ENCODE assay signal across 9 mouse cellular contexts in the genomic region with DNA sequence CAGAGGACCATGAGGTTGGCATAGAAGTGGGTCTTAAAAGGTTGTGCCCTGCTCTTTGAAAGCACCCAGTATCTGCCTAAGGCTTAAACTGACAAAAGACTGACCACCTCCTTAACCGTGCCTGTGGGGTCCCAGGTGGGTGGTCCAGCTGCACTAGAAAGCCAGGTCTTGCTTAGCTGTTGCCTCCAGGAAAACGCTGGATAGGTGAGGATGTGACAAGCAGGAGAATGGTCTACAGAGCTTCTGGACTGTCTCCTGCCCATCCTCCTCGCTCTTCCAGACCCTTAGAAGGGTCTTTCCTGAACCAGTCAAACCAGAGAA. TPM values are rescaled to one million over a fixed set of nuclear protein-coding genes. Genes with fewer than 3 reads are reported as not detected.
DNase-seq lines count a peak whose midpoint lies in the region; ATAC-seq lines count a peak whose summit lies in the region.
"Had no signal": no experiment of that assay in that cellular context is flagged by ENCODE, and none has a peak within 500 bp of the region (broad histone marks: within the 10 kb centered on the region; RNA-seq: fewer than 3 reads in every experiment).

No protein-coding gene starts in this region.

- H3K27ac ChIP-seq in kidney, embryonic 15.5 days = peak overlapping the region; percentile 87
- no peak overlapping the region for H3K27ac ChIP-seq in embryonic facial prominence, embryonic 11.5 days (replicated peaks; ENCODE audit: low read depth, low read length)
- peak overlapping the region; percentile 58; the same call in 1 of the 2 replicates for H3K27ac ChIP-seq in intestine, embryonic 14.5 days (ENCODE audit: low read depth)

- peaks cover 14% of the 10 kb centered on the region for H3K36me3 ChIP-seq in kidney, embryonic 15.5 days
- no peaks in the 10 kb centered on the region; the same call in 1 of the 2 replicates for H3K36me3 ChIP-seq in embryonic facial prominence, embryonic 11.5 days (replicated peaks; ENCODE audit: control insufficient read depth, insufficient read depth, low read depth, low read length)
- peaks cover 10% of the 10 kb centered on the region; the same call in 1 of the 2 replicates for H3K36me3 ChIP-seq in intestine, embryonic 14.5 days (ENCODE audit: control insufficient read depth, insufficient read depth, low read length)

- H3K4me1 ChIP-seq in kidney, embryonic 15.5 days = peaks cover 51% of the 10 kb centered on the region
- H3K4me1 ChIP-seq in embryonic facial prominence, embryonic 11.5 days (ENCODE audit: control insufficient read depth, insufficient read depth, low read length) = no peaks in the 10 kb centered on the region; the same call in none of the 2 replicates
- peaks cover 29% of the 10 kb centered on the region for H3K4me1 ChIP-seq in intestine, embryonic 14.5 days (replicated peaks; ENCODE audit: control insufficient read depth, insufficient read depth, low read length)

- peak overlapping the region; percentile 70 for H3K9ac ChIP-seq in kidney, embryonic 15.5 days
- H3K9ac ChIP-seq in embryonic facial prominence, embryonic 11.5 days (replicated peaks; ENCODE audit: low read length) = peak overlapping the region; percentile 83
- peak overlapping the region; percentile 69 for H3K9ac ChIP-seq in intestine, embryonic 14.5 days (ENCODE audit: low read length)

- H3K4me2 ChIP-seq in kidney, embryonic 15.5 days = peak overlapping the region; percentile 76
- H3K4me2 ChIP-seq in embryonic facial prominence, embryonic 11.5 days (ENCODE audit: low read depth, low read length) = peak overlapping the region; percentile 87
- peak overlapping the region; percentile 69 for H3K4me2 ChIP-seq in intestine, embryonic 14.5 days (ENCODE audit: low read length)

- H3K27me3 ChIP-seq in kidney, embryonic 15.5 days = no peaks in the 10 kb centered on the region
- H3K27me3 ChIP-seq in embryonic facial prominence, embryonic 11.5 days (ENCODE audit: control insufficient read depth, insufficient read depth, low read length) = no peaks in the 10 kb centered on the region
- H3K27me3 ChIP-seq in intestine, embryonic 14.5 days (replicated peaks; ENCODE audit: control insufficient read depth, insufficient read depth, low read length) = no peaks in the 10 kb centered on the region

- H3K9me3 ChIP-seq in kidney, embryonic 15.5 days (replicated peaks) = no peaks in the 10 kb centered on the region
- no peaks in the 10 kb centered on the region for H3K9me3 ChIP-seq in embryonic facial prominence, embryonic 11.5 days (replicated peaks; ENCODE audit: control insufficient read depth, low read length)
- no peaks in the 10 kb centered on the region for H3K9me3 ChIP-seq in intestine, embryonic 14.5 days (ENCODE audit: control insufficient read depth, low read length)

- H3K4me3 ChIP-seq in kidney, embryonic 15.5 days (replicated peaks) = peak overlapping the region; percentile 68
- peak overlapping the region; percentile 63 for H3K4me3 ChIP-seq in embryonic facial prominence, embryonic 11.5 days (ENCODE audit: low read depth, low read length)
- H3K4me3 ChIP-seq in intestine, embryonic 14.5 days (ENCODE audit: low read depth, low read length) = peak overlapping the region; percentile 66

- no peak for DNase-seq in kidney, adult 8-10 months
- DNase-seq in embryonic facial prominence, embryonic 11.5 days (ENCODE audit: low spot score) = no peak
- DNase-seq in intestine, embryonic 14.5 days (ENCODE audit: low spot score) = no peak
- DNase-seq in neural tube, embryonic 10.5 days (ENCODE audit: extremely low spot score, low spot score) = peak; percentile 40
- no peak for DNase-seq in urinary bladder, adult 18-20 months (ENCODE audit: low spot score in 2 of 2)
- DNase-seq in MN1 (ENCODE audit: low spot score) = no peak
- DNase-seq in thymus, postnatal 14 days = no peak
- DNase-seq: gastrocnemius, postnatal 14 days had no signal

- no peak for ATAC-seq in kidney, embryonic 15.5 days (replicated peaks; ENCODE audit: low FRiP score)
- ATAC-seq in embryonic facial prominence, embryonic 11.5 days (replicated peaks; ENCODE audit: insufficient number of reproducible peaks, low FRiP score, low TSS enrichment, low read depth) = no peak
- no peak for ATAC-seq in intestine, embryonic 14.5 days (replicated peaks; ENCODE audit: low FRiP score, low TSS enrichment, low read depth)

- 22% methylated on average over 3 of the region's 3 CpGs for WGBS in kidney, embryonic 15.5 days
- WGBS in embryonic facial prominence, embryonic 11.5 days = 20% methylated on average over 3 of the region's 3 CpGs
- WGBS in intestine, embryonic 14.5 days = 18% methylated on average over 3 of the region's 3 CpGs

RNA-seq across cellular contexts. Expression of gene Spef1, which starts 0.5 kb away (rescaled TPM):
- 3.2 and 3.6 TPM in 2 replicates for polyA plus RNA-seq in kidney, embryonic 15.5 days (2015; fragmentation: Nextera tagmentation; extraction: Ambion mirVana)
- polyA plus RNA-seq in embryonic facial prominence, embryonic 11.5 days (2014; fragmentation: Nextera tagmentation; extraction: Ambion mirVana) = 3.4 and 4.1 TPM in 2 replicates
- polyA plus RNA-seq in intestine, embryonic 14.5 days (2014; fragmentation: Nextera tagmentation; extraction: Ambion mirVana) = 5.8 and 6.4 TPM in 2 replicates

RNA-seq across cellular contexts. Expression of gene Cdc25b, which starts 0.8 kb away (rescaled TPM):
- polyA plus RNA-seq in kidney, embryonic 15.5 days (2015; fragmentation: Nextera tagmentation; extraction: Ambion mirVana) = 62.1 and 71.5 TPM in 2 replicates
- 48.0 and 53.4 TPM in 2 replicates for polyA plus RNA-seq in embryonic facial prominence, embryonic 11.5 days (2014; fragmentation: Nextera tagmentation; extraction: Ambion mirVana)
- polyA plus RNA-seq in intestine, embryonic 14.5 days (2014; fragmentation: Nextera tagmentation; extraction: Ambion mirVana) = 51.8 and 61.0 TPM in 2 replicates

RNA-seq across cellular contexts. Expression of gene Cenpb, which starts 7.7 kb away (rescaled TPM):
- polyA plus RNA-seq in kidney, embryonic 15.5 days (2015; fragmentation: Nextera tagmentation; extraction: Ambion mirVana) = 10.6 and 10.8 TPM in 2 replicates
- polyA plus RNA-seq in embryonic facial prominence, embryonic 11.5 days (2014; fragmentation: Nextera tagmentation; extraction: Ambion mirVana) = 5.8 and 6.1 TPM in 2 replicates
- polyA plus RNA-seq in intestine, embryonic 14.5 days (2014; fragmentation: Nextera tagmentation; extraction: Ambion mirVana) = 8.8 and 9.5 TPM in 2 replicates

RNA-seq across cellular contexts. Expression of gene Ap5s1, which starts 19.3 kb away (rescaled TPM):
- 25.6 TPM in 2 replicates for polyA plus RNA-seq in kidney, embryonic 15.5 days (2015; fragmentation: Nextera tagmentation; extraction: Ambion mirVana)
- polyA plus RNA-seq in embryonic facial prominence, embryonic 11.5 days (2014; fragmentation: Nextera tagmentation; extraction: Ambion mirVana) = 22.6 and 23.8 TPM in 2 replicates
- polyA plus RNA-seq in intestine, embryonic 14.5 days (2014; fragmentation: Nextera tagmentation; extraction: Ambion mirVana) = 23.4 and 23.8 TPM in 2 replicates

RNA-seq across cellular contexts. Expression of gene 1700037H04Rik, which starts 27.7 kb away (rescaled TPM):
- 82.9 and 91.1 TPM in 2 replicates for polyA plus RNA-seq in kidney, embryonic 15.5 days (2015; fragmentation: Nextera tagmentation; extraction: Ambion mirVana)
- 81.2 and 88.3 TPM in 2 replicates for polyA plus RNA-seq in embryonic facial prominence, embryonic 11.5 days (2014; fragmentation: Nextera tagmentation; extraction: Ambion mirVana)
- 91.4 and 93.1 TPM in 2 replicates for polyA plus RNA-seq in intestine, embryonic 14.5 days (2014; fragmentation: Nextera tagmentation; extraction: Ambion mirVana)
